Mouse (Mus musculus) cerebellum, adult 2 months (tissue): ENCODE data around the gene Rxylt1. TPM values are rescaled to one million over a fixed set of nuclear protein-coding genes. Genes with fewer than 3 reads are reported as not detected.

Source experiments
- DNase-seq, 2 experiments: peaks; one replicate each; pipeline ENCODE4 v3.0.0; 2021
- H3K27ac ChIP-seq: fragments of 200-500 bp; 2 replicates; pipeline ENCODE4 v1.5.1; 2012; ENCODE audit warnings: low read length, control low read depth, inconsistent platforms; ENCODE audit not compliant: insufficient read depth
- H3K27me3 ChIP-seq: fragments of 200-500 bp; 2 replicates; pipeline ENCODE4 v1.6.1; 2012; ENCODE audit warnings: inconsistent platforms, mild to moderate bottlenecking, low read length, moderate library complexity; ENCODE audit not compliant: control insufficient read depth, insufficient read depth
- H3K4me1 ChIP-seq: fragments of 200-500 bp; 2 replicates; pipeline ENCODE4 v1.6.1; 2011; ENCODE audit warnings: low read length; ENCODE audit not compliant: control insufficient read depth, insufficient read depth
- H3K4me3 ChIP-seq: fragments of 200-500 bp; replicated peaks from 2 replicates; pipeline ENCODE3; 2011; ENCODE audit warnings: mild to moderate bottlenecking, low read depth, low read length, control low read depth; ENCODE audit not compliant: insufficient read depth
- CTCF ChIP-seq: fragments of 200-500 bp; IDR thresholded peaks from 2 replicates; pipeline ENCODE4 v1.5.1; 2011; ENCODE audit warnings: low read depth, mild to moderate bottlenecking, control low read depth, low read length, moderate library complexity, borderline replicate concordance; ENCODE audit not compliant: insufficient read depth
- POLR2A ChIP-seq: fragments of 200-500 bp; IDR thresholded peaks from 2 replicates; pipeline ENCODE4 v1.6.1; 2011; ENCODE audit warnings: low read length, control low read depth, borderline replicate concordance; ENCODE audit not compliant: insufficient read depth
- WGBS: fragments of 180-500 bp; shearing (Covaris S2); methylation state at CpG from one replicate; pipeline ENCODE4 v1.1.7; 2018; 5-methylcytosine and 5-hydroxymethylcytosine counted together
- polyA plus RNA-seq: library from polyadenylated mRNA; depleted of rRNA; stranded (reverse); fragments of >200 nt; gene quantifications from 2 replicates; pipeline ENCODE4 v1.2.3, GENCODE M21; 2012

The Rxylt1 gene
- polyA plus RNA-seq, 1 experiment, result 21.6 TPM

GRCm38 (mm10) chr10:122047727-122048365, 49.3 kb downstream of the Rxylt1 start:
- TF ChIP-seq CTCF (peak; percentile 54), POLR2A (no peak)
- peak; percentile 66 to 80 for DNase-seq
- Histone ChIP-seq H3K4me1 (no peaks in the 10 kb centered on the region), H3K27me3 (peaks cover 1% of the 10 kb centered on the region; the same call in 1 of the 2 replicates), H3K4me3 (peak overlapping the region; percentile 65), H3K27ac (no peak overlapping the region)
- WGBS, result 12% methylated on average over 44 of the region's 44 CpGs

GRCm38 (mm10) chr10:122046904-122047726, 50.1 kb downstream of the Rxylt1 start, which contains the start of gene Srgap1:
Gene Srgap1, minus strand, starts transcription at chr10:122047315.
- no peak within 1 kb of the TSS for H3K27ac ChIP-seq
- H3K27me3 ChIP-seq, result peaks cover 1% of the 10 kb centered on the region; the same call in 1 of the 2 replicates
- no peak for TF ChIP-seq POLR2A
- TF ChIP-seq CTCF, result no peak
- WGBS, result under 1% methylated on average over 60 of the region's 79 CpGs
- DNase-seq, result peak; percentile 36 to 48
- H3K4me3 ChIP-seq, result peak within 1 kb of the TSS; percentile 65
- no peaks in the 10 kb centered on the region for H3K4me1 ChIP-seq

- 1% methylated on average over 13 of the region's 13 CpGs for WGBS
- Histone ChIP-seq H3K4me1 (no peaks in the 10 kb centered on the region), H3K4me3 (peak overlapping the region; percentile 65), H3K27me3 (peaks cover 1% of the 10 kb centered on the region; the same call in 1 of the 2 replicates), H3K27ac (no peak overlapping the region)
- no peak for DNase-seq
- no peak for TF ChIP-seq POLR2A
- no peak for TF ChIP-seq CTCF
Observed at GRCm38 (mm10) chr10:122046511-122046903, 50.7 kb downstream of the Rxylt1 start.

- TF ChIP-seq POLR2A (no peak), CTCF (no peak)
- 32% methylated on average over 9 of the region's 9 CpGs for WGBS
- no peak overlapping the region for H3K27ac ChIP-seq
- H3K27me3 ChIP-seq, result peaks cover 1% of the 10 kb centered on the region; the same call in 1 of the 2 replicates
- no peaks in the 10 kb centered on the region for H3K4me1 ChIP-seq
- DNase-seq, result no peak
- no peak overlapping the region for H3K4me3 ChIP-seq
Observed at GRCm38 (mm10) chr10:122045946-122046345, 51.2 kb downstream of the Rxylt1 start.

GRCm38 (mm10) chr10:122044926-122045325, 52.2 kb downstream of the Rxylt1 start:
- no peak for DNase-seq
- 88% methylated on average over 4 of the region's 4 CpGs for WGBS
- peaks cover 1% of the 10 kb centered on the region; the same call in 1 of the 2 replicates for H3K27me3 ChIP-seq
- H3K27ac ChIP-seq, result no peak overlapping the region
- no peaks in the 10 kb centered on the region for H3K4me1 ChIP-seq
- no peak overlapping the region for H3K4me3 ChIP-seq
- TF ChIP-seq POLR2A (no peak), CTCF (no peak)

- H3K27me3 ChIP-seq, result no peaks in the 10 kb centered on the region
- 51% methylated on average over 4 of the region's 4 CpGs for WGBS
- no peak overlapping the region for H3K27ac ChIP-seq
- no peaks in the 10 kb centered on the region for H3K4me1 ChIP-seq
- no peak overlapping the region for H3K4me3 ChIP-seq
- TF ChIP-seq POLR2A (no peak), CTCF (peak; percentile 12; the same call in 1 of the 2 replicates)
- DNase-seq, result no peak
Observed at GRCm38 (mm10) chr10:122040372-122040771, 56.8 kb downstream of the Rxylt1 start.

GRCm38 (mm10) chr10:122039566-122039965, 57.6 kb downstream of the Rxylt1 start:
- no peaks in the 10 kb centered on the region for H3K27me3 ChIP-seq
- no peak for DNase-seq
- WGBS, result 91% methylated on average over 4 of the region's 4 CpGs

GRCm38 (mm10) chr10:122038554-122038953, 58.6 kb downstream of the Rxylt1 start:
- no peak for TF ChIP-seq CTCF
- no peak for TF ChIP-seq POLR2A
- WGBS, result 62% methylated on average over 3 of the region's 3 CpGs
- Histone ChIP-seq H3K4me3 (no peak overlapping the region), H3K27me3 (no peaks in the 10 kb centered on the region), H3K4me1 (no peaks in the 10 kb centered on the region), H3K27ac (no peak overlapping the region)
- DNase-seq, result no peak

More at GRCm38 (mm10) chr10:122039566-122039965, 57.6 kb downstream of the Rxylt1 start:
- TF ChIP-seq CTCF (no peak), POLR2A (no peak)
- Histone ChIP-seq H3K4me1 (no peaks in the 10 kb centered on the region), H3K4me3 (no peak overlapping the region), H3K27ac (no peak overlapping the region)
